Mouse (Mus musculus): Measurements from ENCODE around the gene Txn1. TPM values are rescaled to one million over a fixed set of nuclear protein-coding genes. Genes with fewer than 3 reads are reported as not detected.

Gene Txn1
- polyA plus RNA-seq, 1 experiment from 2014 or later, result 295 TPM

GRCm38 (mm10) chr4:57937292-57937691, 18.9 kb downstream of the Txn1 start:
- Histone ChIP-seq H3K9me3 (peaks cover 4% of the 10 kb centered on the region; the same call in 1 of the 2 replicates), H3K4me1 (replicated peaks) (no peaks in the 10 kb centered on the region), H3K27me3 (no peaks in the 10 kb centered on the region), H3K27ac (replicated peaks) (no peak overlapping the region), H3K4me2 (no peak overlapping the region), H3K9ac (no peak overlapping the region), H3K36me3 (peaks cover 6% of the 10 kb centered on the region), H3K4me3 (no peak overlapping the region)
- no peak for ATAC-seq (ENCODE audit: low read depth)
- WGBS, result 83% methylated on average over 6 of the region's 6 CpGs

- H3K4me1 ChIP-seq (replicated peaks), result no peaks in the 10 kb centered on the region
- H3K36me3 ChIP-seq, result no peaks in the 10 kb centered on the region
Measured at GRCm38 (mm10) chr4:57934181-57934580, 22.0 kb downstream of the Txn1 start.

GRCm38 (mm10) chr4:57930559-57931170, 25.5 kb downstream of the Txn1 start:
- peaks cover 4% of the 10 kb centered on the region; the same call in 1 of the 2 replicates for H3K9me3 ChIP-seq
- H3K4me1 ChIP-seq (replicated peaks), result no peaks in the 10 kb centered on the region
- no peak overlapping the region for H3K4me3 ChIP-seq
- WGBS, result 81% methylated on average over 5 of the region's 5 CpGs
- no peak for ATAC-seq (ENCODE audit: low read depth)
- no peak overlapping the region for H3K4me2 ChIP-seq
- no peak overlapping the region for H3K27ac ChIP-seq (replicated peaks)
- no peak overlapping the region for H3K9ac ChIP-seq
- H3K27me3 ChIP-seq, result no peaks in the 10 kb centered on the region
- no peaks in the 10 kb centered on the region for H3K36me3 ChIP-seq

More at GRCm38 (mm10) chr4:57934181-57934580, 22.0 kb downstream of the Txn1 start:
- Histone ChIP-seq H3K9me3 (peaks cover 4% of the 10 kb centered on the region; the same call in 1 of the 2 replicates), H3K4me2 (no peak overlapping the region), H3K27me3 (no peaks in the 10 kb centered on the region), H3K9ac (no peak overlapping the region), H3K27ac (replicated peaks) (no peak overlapping the region), H3K4me3 (no peak overlapping the region)
- ATAC-seq (ENCODE audit: low read depth), result no peak
- WGBS, result 77% methylated on average over 5 of the region's 5 CpGs

- no peaks in the 10 kb centered on the region for H3K36me3 ChIP-seq
- H3K4me2 ChIP-seq, result no peak overlapping the region
- H3K27me3 ChIP-seq, result no peaks in the 10 kb centered on the region
- peak; percentile 43; the same call in 1 of the 2 replicates for ATAC-seq (ENCODE audit: low read depth)
- peaks cover under 1% of the 10 kb centered on the region; the same call in 1 of the 2 replicates for H3K9me3 ChIP-seq
- WGBS, result 27% methylated on average over 3 of the region's 3 CpGs
- H3K27ac ChIP-seq (replicated peaks), result no peak overlapping the region
- no peak overlapping the region for H3K9ac ChIP-seq
- H3K4me1 ChIP-seq (replicated peaks), result peaks cover 3% of the 10 kb centered on the region; the same call in 1 of the 2 replicates
- no peak overlapping the region for H3K4me3 ChIP-seq
Measured at GRCm38 (mm10) chr4:57927464-57928205, 28.6 kb downstream of the Txn1 start.

GRCm38 (mm10) chr4:57924556-57925071, 31.6 kb downstream of the Txn1 start:
- Histone ChIP-seq H3K4me1 (replicated peaks) (peaks cover 15% of the 10 kb centered on the region), H3K27ac (replicated peaks) (no peak overlapping the region), H3K27me3 (no peaks in the 10 kb centered on the region), H3K9ac (no peak overlapping the region), H3K4me2 (no peak overlapping the region), H3K36me3 (no peaks in the 10 kb centered on the region), H3K4me3 (no peak overlapping the region), H3K9me3 (no peaks in the 10 kb centered on the region)
- no peak for ATAC-seq (ENCODE audit: low read depth)
- WGBS, result 79% methylated on average over 6 of the region's 6 CpGs

- Histone ChIP-seq H3K4me1 (replicated peaks) (peaks cover 17% of the 10 kb centered on the region), H3K36me3 (no peaks in the 10 kb centered on the region), H3K9ac (no peak overlapping the region), H3K4me2 (no peak overlapping the region), H3K9me3 (no peaks in the 10 kb centered on the region), H3K27ac (replicated peaks) (no peak overlapping the region), H3K27me3 (no peaks in the 10 kb centered on the region), H3K4me3 (no peak overlapping the region)
- WGBS, result 16% methylated on average over 5 of the region's 5 CpGs
- ATAC-seq (ENCODE audit: low read depth), result no peak
Measured at GRCm38 (mm10) chr4:57922171-57922570, 34.0 kb downstream of the Txn1 start.

GRCm38 (mm10) chr4:57920522-57920921, 35.7 kb downstream of the Txn1 start:
- WGBS, result 79% methylated on average over 1 of the region's 1 CpGs
- peaks cover 5% of the 10 kb centered on the region for H3K27me3 ChIP-seq
- no peak overlapping the region for H3K9ac ChIP-seq
- no peaks in the 10 kb centered on the region for H3K36me3 ChIP-seq
- H3K4me2 ChIP-seq, result no peak overlapping the region
- H3K9me3 ChIP-seq, result no peaks in the 10 kb centered on the region
- no peak overlapping the region for H3K4me3 ChIP-seq
- H3K4me1 ChIP-seq (replicated peaks), result peaks cover 30% of the 10 kb centered on the region
- no peak for ATAC-seq (ENCODE audit: low read depth)
- no peak overlapping the region for H3K27ac ChIP-seq (replicated peaks)

GRCm38 (mm10) chr4:57919494-57920423, 36.5 kb downstream of the Txn1 start:
- H3K27me3 ChIP-seq, result peaks cover 10% of the 10 kb centered on the region
- H3K27ac ChIP-seq (replicated peaks), result no peak overlapping the region

GRCm38 (mm10) chr4:57916711-57917110, 39.5 kb downstream of the Txn1 start:
- no peak; the same call in 1 of the 2 replicates for ATAC-seq (ENCODE audit: low read depth)
- WGBS, result 66% methylated on average over 4 of the region's 4 CpGs
- H3K4me3 ChIP-seq, result no peak overlapping the region
- H3K9ac ChIP-seq, result no peak overlapping the region
- peaks cover 10% of the 10 kb centered on the region for H3K27me3 ChIP-seq
- H3K27ac ChIP-seq (replicated peaks), result no peak overlapping the region
- H3K36me3 ChIP-seq, result no peaks in the 10 kb centered on the region
- peaks cover 26% of the 10 kb centered on the region for H3K4me1 ChIP-seq (replicated peaks)
- no peak overlapping the region for H3K4me2 ChIP-seq
- H3K9me3 ChIP-seq, result no peaks in the 10 kb centered on the region

More at GRCm38 (mm10) chr4:57919494-57920423, 36.5 kb downstream of the Txn1 start:
- WGBS, result 8% methylated on average over 8 of the region's 8 CpGs
- Histone ChIP-seq H3K4me3 (no peak overlapping the region), H3K36me3 (no peaks in the 10 kb centered on the region), H3K9me3 (no peaks in the 10 kb centered on the region), H3K4me2 (no peak overlapping the region), H3K4me1 (replicated peaks) (peaks cover 34% of the 10 kb centered on the region), H3K9ac (no peak overlapping the region)
- ATAC-seq (ENCODE audit: low read depth), result no peak

GRCm38 (mm10) chr4:57916201-57916661, 40.0 kb downstream of the Txn1 start, which contains the start of gene D630039A03Rik:
Gene D630039A03Rik, minus strand, starts transcription at chr4:57916297.
- no peaks in the 10 kb centered on the region for H3K9me3 ChIP-seq
- peak within 1 kb of the TSS; percentile 24 for H3K4me2 ChIP-seq
- H3K27ac ChIP-seq (replicated peaks), result no peak within 1 kb of the TSS
- 34% methylated on average over 9 of the region's 9 CpGs for WGBS
- ATAC-seq (ENCODE audit: low read depth), result no peak
- no peak within 1 kb of the TSS for H3K9ac ChIP-seq
- peaks cover 10% of the 10 kb centered on the region for H3K27me3 ChIP-seq
- no peak within 1 kb of the TSS for H3K4me3 ChIP-seq
- H3K4me1 ChIP-seq (replicated peaks), result peaks cover 26% of the 10 kb centered on the region
- H3K36me3 ChIP-seq, result no peaks in the 10 kb centered on the region

- Histone ChIP-seq H3K27me3 (peaks cover 10% of the 10 kb centered on the region), H3K9ac (no peak overlapping the region), H3K36me3 (no peaks in the 10 kb centered on the region), H3K4me3 (no peak overlapping the region), H3K9me3 (no peaks in the 10 kb centered on the region), H3K4me1 (replicated peaks) (peaks cover 26% of the 10 kb centered on the region), H3K4me2 (peak overlapping the region; percentile 24), H3K27ac (replicated peaks) (no peak overlapping the region)
- WGBS, result 38% methylated on average over 17 of the region's 17 CpGs
- ATAC-seq (ENCODE audit: low read depth), result no peak
Measured at GRCm38 (mm10) chr4:57915216-57915965, 40.8 kb downstream of the Txn1 start.

Data from neural tube, embryonic 13.5 days (tissue).